Mouse (Mus musculus) spleen, adult 2 months (tissue): ENCODE measurements around the gene Olfr976. TPM values are rescaled to one million over a fixed set of nuclear protein-coding genes. Genes with fewer than 3 reads are reported as not detected.

Source experiments
- DNase-seq, 2 experiments: peaks; one replicate each; pipeline versions ENCODE4 v3.0.0 to v3.0.0-alpha.2; 2012 to 2021; ENCODE audit warnings: low spot score in 2 of 2, low read depth in 1 of 2
- H3K27ac ChIP-seq: fragments of 200-500 bp; 2 replicates; pipeline ENCODE4 v1.5.1; 2012; ENCODE audit warnings: low read length, inconsistent platforms; ENCODE audit not compliant: insufficient read depth
- H3K27me3 ChIP-seq: fragments of 200-500 bp; 2 replicates; pipeline ENCODE4 v1.6.1; 2012; ENCODE audit warnings: mild to moderate bottlenecking, moderate library complexity, low read length, inconsistent platforms; ENCODE audit not compliant: control insufficient read depth, insufficient read depth
- H3K36me3 ChIP-seq: fragments of 200-500 bp; 2 replicates; pipeline ENCODE4 v1.6.1; 2012; ENCODE audit warnings: mild to moderate bottlenecking, low read length, inconsistent platforms; ENCODE audit not compliant: control insufficient read depth, insufficient read depth
- H3K4me1 ChIP-seq: fragments of 200-500 bp; 2 replicates; pipeline ENCODE4 v1.6.1; 2011; ENCODE audit warnings: inconsistent platforms; ENCODE audit not compliant: control insufficient read depth, insufficient read depth, insufficient read length
- H3K4me3 ChIP-seq: fragments of 200-500 bp; 2 replicates; pipeline ENCODE4 v1.5.1; 2011; ENCODE audit warnings: mild to moderate bottlenecking, inconsistent platforms; ENCODE audit not compliant: insufficient read depth, insufficient read length; ENCODE audit errors: extremely low read depth
- CTCF ChIP-seq: fragments of 200-500 bp; IDR thresholded peaks from 2 replicates; pipeline ENCODE4 v1.5.1; 2011; ENCODE audit warnings: mild to moderate bottlenecking, inconsistent platforms; ENCODE audit not compliant: insufficient read depth, insufficient read length, insufficient replicate concordance; ENCODE audit errors: extremely low read depth
- POLR2A ChIP-seq: fragments of 200-500 bp; IDR thresholded peaks from 2 replicates; pipeline ENCODE4 v1.6.1; 2011; ENCODE audit warnings: low read depth, low read length, inconsistent platforms
- WGBS: fragments of 180-500 bp; shearing (Covaris S2); methylation state at CpG from one replicate; pipeline ENCODE4 v1.1.7; 2018; 5-methylcytosine and 5-hydroxymethylcytosine counted together
- polyA plus RNA-seq: library from polyadenylated mRNA; depleted of rRNA; stranded (reverse); fragments of >200 nt; gene quantifications from 2 replicates; pipeline ENCODE4 v1.2.3, GENCODE M21; 2012; rRNA removed

The Olfr976 gene
- polyA plus RNA-seq, 1 experiment, result not detected

DNA sequence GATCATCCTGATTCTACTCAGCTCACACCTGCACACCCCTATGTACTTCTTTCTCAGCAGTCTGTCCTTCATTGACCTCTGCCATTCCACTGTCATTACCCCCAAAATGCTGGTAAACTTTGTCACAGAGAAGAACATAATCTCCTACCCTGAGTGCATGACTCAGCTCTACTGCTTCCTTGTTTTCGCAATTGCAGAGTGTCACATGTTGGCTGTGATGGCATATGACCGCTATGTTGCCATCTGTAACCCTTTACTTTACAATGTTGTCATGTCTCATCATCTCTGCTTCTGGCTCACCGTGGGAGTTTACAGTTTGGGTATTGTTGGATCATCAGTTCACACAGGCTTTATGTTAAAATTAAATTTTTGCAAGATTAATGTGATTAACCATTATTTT lies 51.0 kb downstream of the Olfr976 start:
- TF ChIP-seq POLR2A (no peak), CTCF (no peak)
- no peak for DNase-seq
- no peaks in the 10 kb centered on the region for H3K36me3 ChIP-seq
- WGBS, result 54% methylated on average over 3 of the region's 3 CpGs
- no peaks in the 10 kb centered on the region for H3K4me1 ChIP-seq
- H3K27me3 ChIP-seq, result no peaks in the 10 kb centered on the region
- H3K4me3 ChIP-seq, result no peak overlapping the region
- no peak overlapping the region for H3K27ac ChIP-seq

DNA sequence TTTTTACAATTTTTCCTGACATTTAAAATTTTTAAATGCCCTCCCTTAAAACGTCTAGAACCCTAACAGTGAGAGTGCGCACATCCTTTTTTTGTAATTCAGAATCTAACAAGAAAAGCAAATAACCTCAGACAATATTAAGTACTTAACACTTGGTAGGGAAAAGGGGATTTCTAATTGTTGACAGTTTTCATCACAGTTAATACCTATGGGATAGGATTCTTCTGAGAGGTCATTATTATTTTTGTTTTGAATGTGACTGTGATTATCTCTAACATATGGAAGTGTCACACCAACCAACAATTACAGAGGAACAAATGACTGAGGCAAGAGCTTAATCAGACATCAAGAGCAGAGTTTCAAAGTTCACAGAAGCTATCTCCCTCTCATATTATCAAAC lies 53.9 kb downstream of the Olfr976 start, which contains the start of gene Olfr229:
Olfr229 (plus strand) TSS at position 301 of the 400 bp plus-strand sequence.
- no peak within 1 kb of the TSS for H3K4me3 ChIP-seq
- TF ChIP-seq POLR2A (no peak), CTCF (no peak)
- no peaks in the 10 kb centered on the region for H3K4me1 ChIP-seq
- 76% methylated on average over 2 of the region's 2 CpGs for WGBS
- no peak within 1 kb of the TSS for H3K27ac ChIP-seq
- no peaks in the 10 kb centered on the region for H3K36me3 ChIP-seq
- H3K27me3 ChIP-seq, result no peaks in the 10 kb centered on the region
- no peak for DNase-seq

DNA sequence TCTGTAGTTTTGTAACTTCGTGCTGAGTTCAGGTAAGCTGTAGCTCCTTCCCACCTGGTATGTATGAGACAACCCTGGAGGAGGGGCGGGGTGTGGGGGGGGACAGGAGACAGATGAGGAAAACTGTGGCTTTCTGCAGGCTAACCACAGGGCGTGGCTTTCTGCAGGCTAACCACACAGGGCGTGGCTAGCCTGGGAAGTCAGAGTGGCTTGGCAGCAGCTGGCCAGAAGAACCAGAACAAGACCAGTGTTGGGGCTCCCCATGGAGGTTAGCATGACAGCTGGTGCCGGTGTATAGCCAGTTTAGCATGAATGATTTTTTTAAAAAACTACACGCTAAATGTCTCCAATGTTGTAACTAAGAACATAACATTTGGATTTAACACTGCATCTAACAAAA lies 55.8 kb downstream of the Olfr976 start:
- Histone ChIP-seq H3K27me3 (no peaks in the 10 kb centered on the region), H3K27ac (no peak overlapping the region), H3K36me3 (no peaks in the 10 kb centered on the region), H3K4me1 (no peaks in the 10 kb centered on the region), H3K4me3 (no peak overlapping the region)
- 13% methylated on average over 6 of the region's 6 CpGs for WGBS
- TF ChIP-seq CTCF (no peak), POLR2A (no peak)
- no peak for DNase-seq

Other genes with a start within 250 kb of the Olfr976 start
- gene Olfr965, start 249.8 kb downstream of the Olfr976 start, polyA plus RNA-seq, result not detected in 2 replicates
- gene Olfr150, start 230.2 kb downstream of the Olfr976 start, polyA plus RNA-seq, result not detected in 2 replicates
- gene Olfr967, start 214.9 kb downstream of the Olfr976 start, polyA plus RNA-seq, result not detected in 2 replicates
- gene Olfr968, start 177.9 kb downstream of the Olfr976 start, polyA plus RNA-seq, result not detected in 2 replicates
- not detected in 2 replicates for gene Olfr969, start 170.2 kb downstream of the Olfr976 start, polyA plus RNA-seq
- not detected in 2 replicates for gene Olfr970, start 152.3 kb downstream of the Olfr976 start, polyA plus RNA-seq
- not detected in 2 replicates for gene Olfr971, start 124.3 kb downstream of the Olfr976 start, polyA plus RNA-seq
- gene Olfr972, start 94.7 kb downstream of the Olfr976 start, polyA plus RNA-seq, result not detected in 2 replicates
- not detected in 2 replicates for gene Olfr229, start 53.8 kb downstream of the Olfr976 start, polyA plus RNA-seq
- not detected in 2 replicates for gene Olfr974, start 23.6 kb downstream of the Olfr976 start, polyA plus RNA-seq
- gene Olfr975, start 9.1 kb downstream of the Olfr976 start, polyA plus RNA-seq, result not detected in 2 replicates
- not detected in 2 replicates for gene Olfr978, start 31.0 kb upstream of the Olfr976 start, polyA plus RNA-seq
- not detected in 2 replicates for gene Olfr979, start 42.3 kb upstream of the Olfr976 start, polyA plus RNA-seq
- not detected in 2 replicates for gene Olfr980, start 48.4 kb upstream of the Olfr976 start, polyA plus RNA-seq
- not detected in 2 replicates for gene Olfr981, start 60.3 kb upstream of the Olfr976 start, polyA plus RNA-seq
- not detected in 2 replicates for gene Olfr982, start 112.7 kb upstream of the Olfr976 start, polyA plus RNA-seq
- gene Olfr983, start 132.5 kb upstream of the Olfr976 start, polyA plus RNA-seq, result not detected in 2 replicates
- gene Olfr984, start 153.1 kb upstream of the Olfr976 start, polyA plus RNA-seq, result not detected in 2 replicates
- gene Olfr985, start 169.1 kb upstream of the Olfr976 start, polyA plus RNA-seq, result not detected in 2 replicates
- gene Tmem225, start 187.0 kb upstream of the Olfr976 start, polyA plus RNA-seq, result not detected in 2 replicates
- gene Olfr986, start 219.8 kb upstream of the Olfr976 start, polyA plus RNA-seq, result not detected in 2 replicates
- gene Zfp202, start 231.2 kb upstream of the Olfr976 start, polyA plus RNA-seq, result 0.72 and 0.74 TPM in 2 replicates